In the genomic region with DNA sequence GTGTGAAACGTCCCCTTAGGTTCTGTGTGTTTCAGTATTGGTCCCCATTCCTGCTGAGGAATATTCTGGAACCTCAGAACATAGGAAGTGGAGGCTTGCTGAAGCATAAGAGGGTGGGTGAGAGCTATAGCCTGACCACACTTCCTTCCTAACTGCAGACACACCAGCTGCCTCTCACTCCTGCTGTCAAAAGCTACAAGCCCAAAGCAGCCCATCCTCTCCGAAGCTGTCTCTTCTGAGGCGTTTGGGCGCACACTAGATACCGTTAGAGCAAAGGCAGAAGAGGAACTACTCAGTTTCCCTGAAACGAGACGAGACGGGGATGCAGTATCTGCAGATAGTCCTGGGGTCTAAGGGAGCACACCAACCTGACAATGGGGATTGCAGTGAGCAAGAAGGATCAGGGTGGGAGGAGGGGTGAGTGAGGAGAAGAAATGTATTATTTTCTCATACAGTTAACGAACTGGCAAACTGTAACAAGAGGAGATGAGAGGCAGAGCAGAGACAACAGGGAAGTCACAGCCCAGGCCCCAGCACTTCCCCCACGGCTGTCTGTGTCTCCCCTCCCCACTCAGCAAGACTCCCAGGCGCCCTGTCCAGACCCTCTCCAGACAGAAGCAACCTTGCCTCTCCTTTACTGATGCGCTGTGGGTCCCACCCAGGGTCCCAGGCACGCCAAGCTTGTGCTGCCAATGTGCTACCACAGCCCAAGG, we compare ENCODE assay signal across 10 mouse cellular contexts. TPM values are rescaled to one million over a fixed set of nuclear protein-coding genes. Genes with fewer than 3 reads are reported as not detected.
DNase-seq lines count a peak whose midpoint lies in the region; ATAC-seq and TF ChIP-seq lines count a peak whose summit lies in the region.
"Had no signal": no experiment of that assay in that cellular context is flagged by ENCODE, and none has a peak within 500 bp of the region (broad histone marks: within the 10 kb centered on the region; RNA-seq: fewer than 3 reads in every experiment).

No protein-coding gene starts in this region.

- peak; percentile 45 to 50 for DNase-seq in spleen, adult 18-20 months
- no peak for DNase-seq in spleen, adult 12 weeks (ENCODE audit: low spot score)
- no peak for DNase-seq in left cerebral cortex, adult 2 months (ENCODE audit: extremely low spot score in 1 of 2, low spot score in 2 of 2)
- DNase-seq: adrenal gland, adult 8-10 months; cerebellum, adult 8-10 months had no signal

- no peak for TF ChIP-seq CTCF in small intestine, adult 2 months (IDR thresholded peaks at IDR 0.05; ENCODE audit: extremely low read depth, insufficient read length, insufficient replicate concordance, low read depth, low read length)
- TF ChIP-seq CTCF in left cerebral cortex, adult 2 months (IDR thresholded peaks at IDR 0.05): no peak

- 50% methylated on average over 13 of the region's 13 CpGs for WGBS in liver, embryonic 12.5 days (ENCODE audit: insufficient replicate concordance)
- WGBS in small intestine, adult 2 months: 85% methylated on average over 13 of the region's 13 CpGs
- WGBS in neural tube, embryonic 15.5 days: 92% methylated on average over 13 of the region's 13 CpGs
- 88% methylated on average over 13 of the region's 13 CpGs for WGBS in forebrain, embryonic 15.5 days

- H3K27me3 ChIP-seq in liver, embryonic 12.5 days (replicated peaks): no peaks in the 10 kb centered on the region
- H3K27me3 ChIP-seq in small intestine, adult 2 months (ENCODE audit: control insufficient read depth, insufficient read depth, low read length): no peaks in the 10 kb centered on the region
- H3K27me3 ChIP-seq in neural tube, embryonic 15.5 days (replicated peaks): no peaks in the 10 kb centered on the region
- no peaks in the 10 kb centered on the region for H3K27me3 ChIP-seq in forebrain, embryonic 15.5 days

- no peak for TF ChIP-seq POLR2A in small intestine, adult 2 months (IDR thresholded peaks at IDR 0.05; ENCODE audit: low read depth, low read length)

- H3K9me3 ChIP-seq in liver, embryonic 12.5 days (replicated peaks): 0 out of 2 replicates have a peak, but pooled peaks cover under 1% of the 10 kb centered on the region
- H3K9me3 ChIP-seq in neural tube, embryonic 15.5 days (replicated peaks): no peaks in the 10 kb centered on the region
- no peaks in the 10 kb centered on the region for H3K9me3 ChIP-seq in forebrain, embryonic 15.5 days
- H3K9me3 ChIP-seq: hindbrain, embryonic 10.5 days had no signal

- no peak overlapping the region for H3K9ac ChIP-seq in liver, embryonic 12.5 days
- H3K9ac ChIP-seq in neural tube, embryonic 15.5 days (replicated peaks): no peak overlapping the region
- H3K9ac ChIP-seq in forebrain, embryonic 15.5 days (replicated peaks): no peak overlapping the region

- peaks cover 93% of the 10 kb centered on the region for H3K36me3 ChIP-seq in liver, embryonic 12.5 days
- peaks cover 43% of the 10 kb centered on the region for H3K36me3 ChIP-seq in small intestine, adult 2 months (ENCODE audit: control insufficient read depth, insufficient read depth, low read length)
- H3K36me3 ChIP-seq in neural tube, embryonic 15.5 days: peaks cover 77% of the 10 kb centered on the region
- H3K36me3 ChIP-seq in forebrain, embryonic 15.5 days: peaks cover 73% of the 10 kb centered on the region

- intact Hi-C loops in left cerebral cortex, adult 2 months (cut with DNase I): no loop called here

- no peaks in the 10 kb centered on the region for H3K4me1 ChIP-seq in liver, embryonic 12.5 days
- H3K4me1 ChIP-seq in small intestine, adult 2 months (ENCODE audit: control insufficient read depth, insufficient read depth, insufficient read length, low read length): no peaks in the 10 kb centered on the region
- H3K4me1 ChIP-seq in neural tube, embryonic 15.5 days: no peaks in the 10 kb centered on the region
- no peaks in the 10 kb centered on the region for H3K4me1 ChIP-seq in forebrain, embryonic 15.5 days
- H3K4me1 ChIP-seq: hindbrain, embryonic 10.5 days had no signal

- peak overlapping the region; percentile 34 for H3K27ac ChIP-seq in liver, embryonic 12.5 days
- peak overlapping the region; percentile 61 for H3K27ac ChIP-seq in small intestine, adult 2 months (ENCODE audit: insufficient read depth, low read depth, low read length)
- H3K27ac ChIP-seq in neural tube, embryonic 15.5 days (replicated peaks): no peak overlapping the region
- no peak overlapping the region for H3K27ac ChIP-seq in left cerebral cortex, adult 2 months
- no peak overlapping the region for H3K27ac ChIP-seq in forebrain, embryonic 15.5 days (replicated peaks)
- H3K27ac ChIP-seq: hindbrain, embryonic 10.5 days had no signal

- H3K4me3 ChIP-seq in liver, embryonic 12.5 days: no peak overlapping the region
- no peak overlapping the region for H3K4me3 ChIP-seq in small intestine, adult 2 months (ENCODE audit: low read depth, low read length)
- H3K4me3 ChIP-seq in neural tube, embryonic 15.5 days (replicated peaks): no peak overlapping the region
- H3K4me3 ChIP-seq in left cerebral cortex, adult 2 months: no peak overlapping the region
- H3K4me3 ChIP-seq in forebrain, embryonic 15.5 days: no peak overlapping the region
- H3K4me3 ChIP-seq: hindbrain, embryonic 10.5 days had no signal

- ATAC-seq in liver, embryonic 12.5 days: peak; percentile 58
- no peak for ATAC-seq in neural tube, embryonic 15.5 days (ENCODE audit: low FRiP score)
- ATAC-seq in forebrain, embryonic 15.5 days (replicated peaks): no peak

- no peak overlapping the region for H3K4me2 ChIP-seq in liver, embryonic 12.5 days
- H3K4me2 ChIP-seq in neural tube, embryonic 15.5 days: no peak overlapping the region
- H3K4me2 ChIP-seq in forebrain, embryonic 15.5 days (replicated peaks): no peak overlapping the region

RNA-seq across cellular contexts. Expression of gene Slc35e3, which starts 9.1 kb away (rescaled TPM):
- 5.2 and 5.3 TPM in 2 replicates for polyA plus RNA-seq in liver, embryonic 12.5 days (2016; fragmentation: Nextera tagmentation; extraction: Ambion mirVana)
- 6.2 and 7.4 TPM in 2 replicates for polyA plus RNA-seq in small intestine, adult 2 months (2012; rRNA removed)
- polyA plus RNA-seq in neural tube, embryonic 15.5 days (2015; fragmentation: Nextera tagmentation; extraction: Ambion mirVana): 26.4 and 26.9 TPM in 2 replicates
- 10 to 100 TPM; 27.7 to 28.8 TPM for total RNA-seq in left cerebral cortex, adult 2 months (2021)
- 29.6 and 31.7 TPM in 2 replicates for polyA plus RNA-seq in forebrain, embryonic 15.5 days (2015; fragmentation: Nextera tagmentation; extraction: Ambion mirVana)

RNA-seq across cellular contexts. Expression of gene Nup107, which starts 37.3 kb away (rescaled TPM):
- polyA plus RNA-seq in liver, embryonic 12.5 days (2016; fragmentation: Nextera tagmentation; extraction: Ambion mirVana): 80.3 and 81.3 TPM in 2 replicates
- 1.3 and 3.1 TPM in 2 replicates for polyA plus RNA-seq in small intestine, adult 2 months (2012; rRNA removed)
- 28.2 and 34.6 TPM in 2 replicates for polyA plus RNA-seq in neural tube, embryonic 15.5 days (2015; fragmentation: Nextera tagmentation; extraction: Ambion mirVana)
- 10 to 100 TPM; 13.4 to 15.9 TPM for total RNA-seq in left cerebral cortex, adult 2 months (2021)
- polyA plus RNA-seq in forebrain, embryonic 15.5 days (2015; fragmentation: Nextera tagmentation; extraction: Ambion mirVana): 58.0 and 59.5 TPM in 2 replicates

RNA-seq across cellular contexts. Expression of gene Mdm2, which starts 44.7 kb away (rescaled TPM):
- 35.6 and 36.9 TPM in 2 replicates for polyA plus RNA-seq in liver, embryonic 12.5 days (2016; fragmentation: Nextera tagmentation; extraction: Ambion mirVana)
- polyA plus RNA-seq in small intestine, adult 2 months (2012; rRNA removed): 16.2 and 39.2 TPM in 2 replicates
- 46.0 and 51.3 TPM in 2 replicates for polyA plus RNA-seq in neural tube, embryonic 15.5 days (2015; fragmentation: Nextera tagmentation; extraction: Ambion mirVana)
- total RNA-seq in left cerebral cortex, adult 2 months (2021): 10 to 100 TPM; 58.7 to 65.5 TPM
- 63.5 and 67.8 TPM in 2 replicates for polyA plus RNA-seq in forebrain, embryonic 15.5 days (2015; fragmentation: Nextera tagmentation; extraction: Ambion mirVana)

Comparison
In these comparisons a context has a peak if more than half of its experiments do, and no peak if none do; other contexts are left out.
1. DNase-seq: peak in spleen, adult 18-20 months (2 of 2); none in spleen, adult 12 weeks (single experiment) and left cerebral cortex, adult 2 months (0 of 2).
2. H3K27ac ChIP-seq: peak in liver, embryonic 12.5 days (single experiment) and small intestine, adult 2 months (single experiment); none in neural tube, embryonic 15.5 days (single experiment), left cerebral cortex, adult 2 months (single experiment) and forebrain, embryonic 15.5 days (single experiment).